In the genomic region with DNA sequence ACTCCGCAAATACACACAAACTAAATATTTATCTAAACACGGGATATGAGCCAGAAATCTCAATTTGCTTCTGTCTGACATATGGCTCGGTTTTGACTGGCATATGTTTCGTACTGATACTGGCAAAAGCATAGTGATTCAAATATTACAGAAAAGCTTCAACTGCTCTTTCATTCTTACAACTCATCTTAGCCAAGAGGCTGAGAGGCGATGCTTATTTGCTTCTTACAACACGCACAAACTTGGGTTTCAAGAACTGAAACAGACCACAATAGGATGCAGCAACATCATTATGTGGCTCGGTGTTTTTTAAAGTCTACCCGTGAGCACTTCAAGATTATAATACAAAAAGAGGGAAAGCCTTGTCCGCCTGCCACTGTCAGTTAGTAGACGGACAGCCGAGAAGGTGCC, we compare ENCODE assay signal across 8 mouse cellular contexts. TPM values are rescaled to one million over a fixed set of nuclear protein-coding genes. Genes with fewer than 3 reads are reported as not detected.
DNase-seq lines count a peak whose midpoint lies in the region; ATAC-seq and TF ChIP-seq lines count a peak whose summit lies in the region.

No protein-coding gene starts in this region.

- intact Hi-C loops in gastrocnemius, adult 2 months (cut with DNase I): loop anchor here (5.0 kb wide), 1 partner anchor 106 kb away; no protein-coding TSS in a partner anchor
- intact Hi-C loops in gastrocnemius, postnatal 14 days (cut with DNase I; ENCODE audit: low total_unique reads): no loop called here

- peak overlapping the region; percentile 92 for H3K4me3 ChIP-seq in gastrocnemius, adult 2 months
- peak overlapping the region; percentile 97 for H3K4me3 ChIP-seq in hindbrain, embryonic 15.5 days
- peak overlapping the region; percentile 48 for H3K4me3 ChIP-seq in macrophage (ENCODE audit: inconsistent target)

- H3K27ac ChIP-seq in gastrocnemius, adult 2 months: no peak overlapping the region
- 0 out of 2 replicates have a peak overlapping the region, but pooled peaks have one; percentile 15 for H3K27ac ChIP-seq in hindbrain, embryonic 15.5 days (replicated peaks)
- peak overlapping the region; percentile 27 for H3K27ac ChIP-seq in macrophage

- no peaks in the 10 kb centered on the region for H3K27me3 ChIP-seq in hindbrain, embryonic 15.5 days

- H3K9me3 ChIP-seq in hindbrain, embryonic 15.5 days: no peaks in the 10 kb centered on the region

- H3K4me2 ChIP-seq in hindbrain, embryonic 15.5 days: peak overlapping the region; percentile 74

- H3K9ac ChIP-seq in hindbrain, embryonic 15.5 days: peak overlapping the region; percentile 93

- no peaks in the 10 kb centered on the region for H3K36me3 ChIP-seq in hindbrain, embryonic 15.5 days
- H3K36me3 ChIP-seq in macrophage (ENCODE audit: inconsistent target): no peaks in the 10 kb centered on the region

- peaks cover 56% of the 10 kb centered on the region for H3K79me2 ChIP-seq in macrophage (ENCODE audit: inconsistent target)

- no peak for ATAC-seq in hindbrain, embryonic 15.5 days (ENCODE audit: low FRiP score, low read depth)

- DNase-seq in gastrocnemius, adult 2 months: no peak
- DNase-seq in gastrocnemius, postnatal 14 days: no peak
- DNase-seq in 416B (ENCODE audit: low read depth): peak; percentile 75
- peak; percentile 3 to 31 for DNase-seq in cerebellum, postnatal 36 days
- DNase-seq in ovary, postnatal 10 days (ENCODE audit: low spot score): no peak
- no peak for DNase-seq in adrenal gland, postnatal 4 days (ENCODE audit: low spot score in 2 of 2)

- 26% methylated on average over 11 of the region's 11 CpGs for WGBS in hindbrain, embryonic 15.5 days
- WGBS in macrophage (ENCODE audit: missing documents): 13% methylated on average over 11 of the region's 11 CpGs

- no peak for TF ChIP-seq CTCF in gastrocnemius, adult 2 months (IDR thresholded peaks at IDR 0.05)

- peaks cover 21% of the 10 kb centered on the region for H3K4me1 ChIP-seq in hindbrain, embryonic 15.5 days (replicated peaks)

RNA-seq across cellular contexts. Expression of gene Fndc3a, which starts 1.2 kb away (rescaled TPM):
- 1 to 10 TPM; 7.5 to 8.5 TPM for total RNA-seq in gastrocnemius, adult 2 months (2021)
- total RNA-seq in gastrocnemius, postnatal 14 days (2021): 1 to 10 TPM; 8.0 to 9.0 TPM
- 54.9 and 55.7 TPM in 2 replicates for polyA plus RNA-seq in hindbrain, embryonic 15.5 days (2015; fragmentation: Nextera tagmentation; extraction: Ambion mirVana)
- 1,000 to 10,000 TPM in 1 of 26 experiments, 100 to 1,000 TPM in 25; 214 to 1,172 (median 418) TPM for total RNA-seq in macrophage (2018; cell fraction: chromatin; rRNA removed)
- 100 to 1,000 TPM in 22 of 26 experiments, 10 to 100 TPM in 4; 95.0 to 246 (median 143) TPM for total RNA-seq in macrophage (2018; cell fraction: cytosol; rRNA removed)
- total RNA-seq in macrophage (2018; cell fraction: nucleus; rRNA removed): 1,000 to 10,000 TPM in 1 of 26 experiments, 100 to 1,000 TPM in 25; 166 to 1,004 (median 345) TPM
- polyA plus RNA-seq in macrophage (2018): 62.8 to 82.3 TPM (median 74.6 TPM) in 3 replicates
- 10 to 100 TPM; 55.7 to 61.7 TPM for total RNA-seq in adrenal gland, postnatal 4 days (2021)

Comparison
In these comparisons a context has a peak if more than half of its experiments do, and no peak if none do; other contexts are left out.
1. DNase-seq: peak in 416B (single experiment) and cerebellum, postnatal 36 days (2 of 2); none in gastrocnemius, adult 2 months (single experiment), gastrocnemius, postnatal 14 days (single experiment), ovary, postnatal 10 days (single experiment) and adrenal gland, postnatal 4 days (0 of 2).
2. RNA of gene Fndc3a, which starts 1.2 kb away (total RNA-seq): 55.7 to 61.7 TPM in adrenal gland, postnatal 4 days; 8.0 to 9.0 TPM in gastrocnemius, postnatal 14 days and 7.5 to 8.5 TPM in gastrocnemius, adult 2 months; every median in the first group is over 4 times any median in the second.
3. Peak in every context shown above with its lines, with median percentiles within 50 percentile points of each other: H3K4me3 ChIP-seq.